Mouse (Mus musculus) myocyte (in vitro differentiated cells): ENCODE measurements around the gene Rgs14. TPM values are rescaled to one million over a fixed set of nuclear protein-coding genes. Genes with fewer than 3 reads are reported as not detected.

Source experiments
- H3K27me3 ChIP-seq: one replicate; pipeline ENCODE4 v1.6.1; 2011; ENCODE audit not compliant: control insufficient read depth, insufficient read depth, insufficient read length
- H3K36me3 ChIP-seq: one replicate; pipeline ENCODE4 v1.6.1; 2011; ENCODE audit not compliant: control insufficient read depth, insufficient read depth
- H3K4me2 ChIP-seq: one replicate; pipeline ENCODE4 v1.6.1; 2011; ENCODE audit warnings: low read depth, control low read depth
- H3K4me3 ChIP-seq: one replicate; pipeline ENCODE4 v1.5.1; 2011; ENCODE audit warnings: mild to moderate bottlenecking, control low read depth, moderate library complexity
- H3K79me2 ChIP-seq: one replicate; pipeline ENCODE4 v1.6.1; 2011; ENCODE audit not compliant: control insufficient read depth, insufficient read depth
- H3ac ChIP-seq: one replicate; pipeline ENCODE4 v1.6.1; 2011; ENCODE audit not compliant: control insufficient read depth, insufficient read length
- CEBPB ChIP-seq: IDR thresholded peaks from 2 replicates; pipeline ENCODE4 v1.6.1; 2011; ENCODE audit warnings: mild to moderate bottlenecking, moderate library complexity; ENCODE audit not compliant: poor library complexity, insufficient read depth, severe bottlenecking
- E2F4 ChIP-seq: IDR thresholded peaks from one replicate; pipeline ENCODE4 v1.6.1; 2011; ENCODE audit warnings: mild to moderate bottlenecking, control low read depth, moderate library complexity; ENCODE audit not compliant: insufficient read depth
- MAX ChIP-seq: IDR thresholded peaks from one replicate; pipeline ENCODE4 v1.6.1; 2011; ENCODE audit warnings: low read depth, mild to moderate bottlenecking, control low read depth
- MYOD1 ChIP-seq, 3 experiments: IDR thresholded peaks; one replicate each; pipeline ENCODE4 v1.6.1; 2011; ENCODE audit warnings: control low read depth in 2 of 3, low read depth in 2 of 3, mild to moderate bottlenecking in 2 of 3, moderate library complexity in 1 of 3; ENCODE audit not compliant: insufficient read length in 2 of 3, control insufficient read depth in 1 of 3
- MYOG ChIP-seq, 3 experiments: IDR thresholded peaks; one replicate each; pipeline ENCODE4 v1.6.1; 2011; ENCODE audit warnings: control low read depth in 2 of 3, low read depth in 2 of 3, mild to moderate bottlenecking in 2 of 3; ENCODE audit not compliant: insufficient read length in 2 of 3, control insufficient read depth in 1 of 3, insufficient read depth in 1 of 3
- POLR2A ChIP-seq: IDR thresholded peaks from one replicate; pipeline ENCODE4 v1.6.1; 2011; ENCODE audit warnings: low read depth, mild to moderate bottlenecking, control low read depth, moderate library complexity; ENCODE audit not compliant: insufficient read length
- POLR2AphosphoS2 ChIP-seq: IDR thresholded peaks from one replicate; pipeline ENCODE4 v1.6.1; 2011; ENCODE audit warnings: low read depth, control low read depth; ENCODE audit not compliant: insufficient read length
- REST ChIP-seq: IDR thresholded peaks from one replicate; pipeline ENCODE4 v1.6.1; 2011; ENCODE audit warnings: mild to moderate bottlenecking, control low read depth, moderate library complexity; ENCODE audit not compliant: insufficient read depth, insufficient read length
- SRF ChIP-seq: IDR thresholded peaks from one replicate; pipeline ENCODE4 v1.6.1; 2011; ENCODE audit warnings: low read depth; ENCODE audit not compliant: control insufficient read depth, insufficient read length
- TCF12 ChIP-seq: IDR thresholded peaks from one replicate; pipeline ENCODE4 v1.6.1; 2011; ENCODE audit warnings: mild to moderate bottlenecking, control low read depth; ENCODE audit not compliant: poor library complexity, insufficient read depth, severe bottlenecking
- TCF3 ChIP-seq: IDR thresholded peaks from one replicate; pipeline ENCODE4 v1.6.1; 2011; ENCODE audit warnings: low read depth, control low read depth; ENCODE audit not compliant: insufficient read length
- USF1 ChIP-seq: IDR thresholded peaks from one replicate; pipeline ENCODE4 v1.6.1; 2011; ENCODE audit warnings: low read depth, mild to moderate bottlenecking, control low read depth, moderate library complexity
- polyA plus RNA-seq: library from polyadenylated mRNA; unstranded; fragments of >200 nt; fragmentation: generic; extraction: Trizol; gene quantifications from one replicate; pipeline ENCODE4 v1.2.1, GENCODE M21; 2012; ENCODE audit warnings: missing spikeins

Rgs14 gene
- polyA plus RNA-seq, 1 experiment, result 2.3 TPM

- TF ChIP-seq SRF (no peak), CEBPB (peak; percentile 44; the same call in 1 of the 2 replicates)
- Histone ChIP-seq H3K4me2 (no peak overlapping the region), H3K36me3 (no peaks in the 10 kb centered on the region), H3ac (no peak overlapping the region), H3K27me3 (peaks cover 37% of the 10 kb centered on the region), H3K4me3 (no peak overlapping the region), H3K79me2 (no peaks in the 10 kb centered on the region)
Observed at GRCm38 (mm10) chr13:55404853-55405782, 35.6 kb downstream of the Rgs14 start.

DNA sequence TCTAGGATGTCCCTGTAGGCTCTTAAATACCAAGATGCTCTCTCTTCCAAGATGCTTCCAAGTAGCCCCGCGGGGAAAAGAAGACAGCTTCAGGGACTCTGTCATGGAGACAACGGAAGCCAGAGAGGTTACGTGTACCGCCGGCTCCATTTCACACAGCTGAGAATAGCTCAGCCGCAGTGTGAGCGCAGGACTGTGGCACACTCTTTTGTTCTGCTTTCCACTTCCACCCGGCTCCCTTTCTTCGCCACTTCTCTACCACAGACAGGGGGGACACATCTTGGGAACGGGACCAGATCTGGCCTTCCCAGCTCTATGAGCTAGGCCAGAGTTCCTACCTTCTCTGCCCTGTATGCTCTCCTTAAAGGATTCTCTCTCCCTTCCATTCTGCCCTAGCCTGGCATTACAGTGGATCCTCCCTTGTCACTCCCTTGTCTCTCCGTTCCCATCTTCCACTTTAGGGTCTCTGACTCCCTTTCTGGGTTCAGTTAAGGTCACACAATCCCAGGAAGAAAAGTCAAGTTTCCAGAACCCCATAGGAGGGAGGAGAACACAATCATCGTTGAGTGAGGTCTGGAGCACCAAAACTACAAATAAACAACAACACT lies 36.4 kb downstream of the Rgs14 start:
- H3K27me3 ChIP-seq, result peaks cover 29% of the 10 kb centered on the region

GRCm38 (mm10) chr13:55407341-55407740 lies 37.8 kb downstream of the Rgs14 start:
- Histone ChIP-seq H3K4me2 (no peak overlapping the region), H3K36me3 (no peaks in the 10 kb centered on the region), H3K79me2 (no peaks in the 10 kb centered on the region), H3K4me3 (no peak overlapping the region), H3ac (no peak overlapping the region), H3K27me3 (peaks cover 25% of the 10 kb centered on the region)
- TF ChIP-seq SRF (no peak), TCF12 (no peak), TCF3 (no peak), POLR2A (no peak), REST (no peak), POLR2AphosphoS2 (no peak), MAX (no peak), E2F4 (no peak), CEBPB (no peak), USF1 (no peak), MYOG (IDR thresholded peaks at IDR 0.05; ENCODE audit: control insufficient read depth in 1 of 3, insufficient read depth in 1 of 3, insufficient read length in 2 of 3, low read depth in 2 of 3) (no peak), MYOD1 (IDR thresholded peaks at IDR 0.05; ENCODE audit: control insufficient read depth in 1 of 3, insufficient read length in 2 of 3, low read depth in 2 of 3) (no peak)

More for the DNA sequence above, 36.4 kb downstream of the Rgs14 start:
- H3K79me2 ChIP-seq, result no peaks in the 10 kb centered on the region
- no peaks in the 10 kb centered on the region for H3K36me3 ChIP-seq
- no peak overlapping the region for H3K4me2 ChIP-seq
- H3K4me3 ChIP-seq, result no peak overlapping the region
- H3ac ChIP-seq, result no peak overlapping the region
- TF ChIP-seq CEBPB, result no peak
- TF ChIP-seq MYOD1 (IDR thresholded peaks at IDR 0.05; ENCODE audit: control insufficient read depth in 1 of 3, insufficient read length in 2 of 3, low read depth in 2 of 3), result no peak
- no peak for TF ChIP-seq POLR2A
- no peak for TF ChIP-seq MAX

GRCm38 (mm10) chr13:55408546-55409120 lies 39.1 kb downstream of the Rgs14 start:
- Histone ChIP-seq H3K27me3 (peaks cover 13% of the 10 kb centered on the region), H3K4me3 (no peak overlapping the region), H3K36me3 (no peaks in the 10 kb centered on the region)

GRCm38 (mm10) chr13:55411826-55412225 lies 42.3 kb downstream of the Rgs14 start:
- Histone ChIP-seq H3K4me2 (no peak overlapping the region), H3K79me2 (no peaks in the 10 kb centered on the region), H3ac (no peak overlapping the region), H3K36me3 (no peaks in the 10 kb centered on the region), H3K27me3 (peaks cover 13% of the 10 kb centered on the region), H3K4me3 (no peak overlapping the region)
- TF ChIP-seq TCF12, result no peak
- no peak for TF ChIP-seq MYOD1 (IDR thresholded peaks at IDR 0.05; ENCODE audit: control insufficient read depth in 1 of 3, insufficient read length in 2 of 3, low read depth in 2 of 3)
- no peak for TF ChIP-seq POLR2AphosphoS2
- TF ChIP-seq CEBPB, result no peak

More at GRCm38 (mm10) chr13:55408546-55409120, 39.1 kb downstream of the Rgs14 start:
- no peak overlapping the region for H3K4me2 ChIP-seq
- H3ac ChIP-seq, result no peak overlapping the region
- no peaks in the 10 kb centered on the region for H3K79me2 ChIP-seq
- TF ChIP-seq SRF (no peak), POLR2AphosphoS2 (no peak), POLR2A (no peak), MAX (no peak), TCF12 (no peak), REST (no peak), CEBPB (no peak), USF1 (no peak), MYOD1 (IDR thresholded peaks at IDR 0.05; ENCODE audit: control insufficient read depth in 1 of 3, insufficient read length in 2 of 3, low read depth in 2 of 3) (no peak)
